Mouse (Mus musculus) layer of hippocampus, adult 11-12 months (tissue): ENCODE results near the gene Chsy1.

ENCODE experiments used
- DNase-seq: peaks from one replicate; pipeline ENCODE4 v3.0.0; 2022; ENCODE audit warnings: low spot score

Chsy1 gene

DNA sequence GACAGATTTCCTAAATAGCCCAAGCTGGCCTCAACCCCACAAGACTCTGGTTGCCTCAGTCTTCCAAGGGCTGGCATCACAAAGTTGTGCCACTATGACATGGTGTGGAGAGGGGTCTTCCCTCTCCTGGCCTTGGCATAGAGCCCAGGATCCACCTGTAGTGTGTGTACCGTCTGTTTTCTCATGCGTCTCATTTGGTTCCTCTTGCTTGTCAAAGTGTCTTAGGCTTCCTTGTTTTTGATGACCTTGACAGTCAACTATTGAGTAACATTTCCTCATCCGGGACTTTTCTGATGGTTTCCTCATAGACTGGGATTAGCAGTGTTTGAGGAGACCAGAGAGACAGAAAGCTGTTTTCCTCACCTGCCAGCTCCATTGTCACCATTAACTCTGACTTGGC lies 30.8 kb downstream of the Chsy1 start:
- no peak for DNase-seq

DNA sequence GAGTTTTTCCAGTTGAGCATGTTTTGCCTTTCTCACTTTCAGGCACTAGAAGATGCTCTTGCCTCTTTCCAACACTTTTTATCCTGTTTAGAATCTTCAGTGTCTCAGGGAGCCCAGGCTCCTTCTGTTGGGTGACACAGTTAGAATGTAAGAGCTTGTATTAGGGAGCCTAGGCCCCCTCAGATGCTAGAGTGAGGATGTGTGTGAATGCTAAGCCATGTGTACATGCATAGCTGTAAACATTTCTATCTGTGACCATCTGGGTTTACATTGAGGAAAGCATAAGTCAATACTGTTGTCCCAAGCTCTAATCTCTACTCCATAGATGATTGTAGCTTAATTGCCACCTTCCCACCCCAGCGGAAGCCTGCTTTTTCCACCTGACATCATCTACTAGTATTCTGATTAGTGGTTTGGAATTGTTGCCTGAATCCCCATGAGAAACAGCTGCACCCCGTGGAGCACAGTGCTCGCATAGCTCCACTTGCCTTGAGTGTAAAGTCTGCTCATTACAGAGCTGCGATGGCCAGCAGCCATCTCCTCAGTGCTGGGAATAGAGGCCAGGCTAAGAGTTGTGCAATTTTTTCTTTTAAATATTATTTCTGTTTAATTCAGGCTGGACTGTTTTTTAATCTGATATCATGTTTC lies 31.7 kb downstream of the Chsy1 start:
- DNase-seq: no peak

DNA sequence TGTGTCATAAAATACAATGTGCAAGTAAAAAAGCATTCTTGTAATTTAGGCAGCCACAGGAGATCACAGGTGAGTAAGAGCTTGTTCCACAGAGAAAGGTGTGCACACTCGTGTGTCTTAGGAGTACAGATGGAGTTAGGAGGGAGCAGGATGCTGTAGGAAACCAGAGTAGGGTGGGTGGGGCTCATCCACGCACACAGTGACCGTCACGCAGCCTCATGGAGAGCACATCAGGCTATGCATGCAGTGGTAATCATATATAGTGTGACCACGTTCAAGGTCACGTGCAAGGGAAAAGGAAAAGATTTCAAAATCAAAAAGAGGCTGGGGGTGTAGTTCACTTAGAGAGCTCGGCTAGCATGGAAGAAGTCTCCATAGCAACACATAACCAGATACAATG lies 33.2 kb downstream of the Chsy1 start:
- DNase-seq: no peak

DNA sequence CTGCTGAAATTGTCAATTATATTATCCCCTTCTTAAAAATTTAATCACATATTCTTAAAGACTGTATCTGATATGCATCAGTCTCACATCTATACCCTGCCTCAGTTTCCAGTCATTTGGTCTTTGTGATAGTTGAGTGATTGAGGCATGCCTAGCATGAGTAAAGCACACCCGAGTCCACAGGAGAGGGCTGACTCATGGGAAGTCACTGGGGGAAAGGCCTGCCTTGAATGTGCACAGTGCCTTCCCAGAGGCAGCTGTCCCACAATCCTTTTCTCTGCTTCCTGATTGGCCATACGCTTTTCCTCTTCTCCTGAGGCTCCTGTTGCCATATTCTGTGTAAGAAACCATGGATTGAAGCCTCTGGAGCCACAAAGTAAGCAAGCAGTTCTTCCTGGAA lies 35.2 kb downstream of the Chsy1 start:
- no peak for DNase-seq

DNA sequence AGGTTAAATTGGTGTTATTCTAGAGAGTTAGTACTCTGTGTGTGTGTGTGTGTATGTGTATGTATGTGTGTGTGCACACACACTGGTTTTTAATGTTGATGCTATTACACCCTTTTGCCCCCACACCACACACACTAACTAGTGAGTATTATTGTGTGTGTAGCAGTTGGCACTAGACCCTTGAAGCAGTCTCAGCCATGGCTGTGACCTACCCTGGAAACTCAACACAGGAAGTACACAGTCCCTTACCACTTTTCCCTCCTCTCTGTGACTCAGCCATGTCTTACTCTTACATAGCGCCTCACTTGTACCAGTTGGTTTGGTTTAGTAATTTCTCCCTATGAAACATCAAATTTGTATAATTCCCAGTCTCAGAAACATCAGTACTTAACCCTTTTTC lies 37.8 kb downstream of the Chsy1 start:
- DNase-seq: no peak

DNA sequence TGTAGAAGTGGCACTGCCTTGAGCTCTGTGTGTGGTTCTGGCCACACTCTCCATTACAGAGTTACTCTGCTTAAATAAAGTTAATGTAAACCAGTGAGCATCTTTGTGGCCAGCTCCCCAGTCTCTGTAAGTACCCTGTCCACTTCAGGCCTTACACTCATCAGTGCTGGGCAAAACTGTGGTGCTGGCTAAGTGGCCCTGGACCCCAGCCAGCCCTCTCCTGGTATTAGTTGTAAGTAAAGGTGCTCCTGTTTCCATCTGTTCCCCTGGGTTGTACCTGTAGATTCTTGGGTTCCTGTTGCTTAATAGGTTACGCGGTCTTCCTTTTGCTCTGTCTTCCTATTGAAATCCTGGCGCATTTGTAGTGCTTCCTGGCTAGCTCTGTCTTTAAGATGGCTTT lies 38.5 kb downstream of the Chsy1 start:
- DNase-seq: no peak

DNA sequence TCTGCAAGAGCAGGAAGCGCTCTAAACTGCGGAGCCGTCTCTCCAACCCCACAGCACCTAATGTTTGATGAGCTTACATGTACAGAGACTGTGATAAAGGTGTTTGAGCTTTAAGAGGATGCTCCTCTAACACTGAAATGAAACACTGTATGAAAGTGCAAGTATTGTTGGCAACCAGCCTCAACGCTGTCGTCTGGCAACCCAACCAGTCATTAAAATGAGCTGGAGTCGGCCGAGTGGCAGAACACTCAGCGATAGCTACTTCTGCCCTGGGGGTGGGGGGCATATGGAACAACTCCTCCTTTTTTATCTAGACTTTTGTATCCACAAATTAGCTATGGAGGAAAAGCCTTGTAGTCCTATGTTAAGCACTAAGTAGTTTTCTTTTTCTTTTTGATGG lies 40.2 kb downstream of the Chsy1 start:
- DNase-seq: no peak

DNA sequence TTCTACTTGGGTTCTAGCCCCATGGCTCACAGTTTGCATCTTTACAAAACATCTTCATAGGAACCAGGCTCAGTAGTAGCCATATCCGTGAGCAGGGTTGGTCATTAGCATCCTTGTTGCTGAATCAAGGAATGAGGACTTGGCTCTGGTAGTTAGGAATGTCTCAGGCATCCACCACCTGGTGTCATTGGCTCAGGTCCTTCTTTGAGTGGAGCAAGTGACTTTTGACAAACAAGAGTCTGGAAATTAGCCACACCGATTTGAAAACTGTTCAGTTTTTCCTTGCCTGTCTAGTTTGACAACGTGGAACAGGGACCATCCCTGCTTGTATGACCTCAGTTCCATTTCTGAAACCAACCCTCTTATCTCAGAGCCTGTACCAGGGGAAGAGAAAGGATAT lies 41.1 kb downstream of the Chsy1 start:
- DNase-seq: no peak

DNA sequence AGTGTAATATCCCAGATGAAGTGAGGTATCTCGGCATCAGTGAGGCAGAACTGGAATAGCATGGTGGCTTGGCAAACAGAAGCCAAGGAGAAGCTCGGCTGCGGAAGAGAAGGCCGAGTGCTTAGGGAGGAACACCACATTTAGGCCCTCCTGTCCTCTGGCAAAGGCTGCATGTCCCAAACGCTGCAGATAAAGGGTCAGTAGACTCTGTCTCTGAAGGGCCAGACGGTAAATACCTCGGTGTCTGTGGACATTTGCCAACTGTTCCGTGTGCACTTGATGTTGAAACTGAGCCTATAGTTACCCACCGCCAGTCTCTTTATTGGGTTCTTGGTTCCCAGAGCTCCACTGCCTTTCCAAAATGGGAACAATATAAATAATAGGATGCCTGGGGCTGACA lies 48.1 kb downstream of the Chsy1 start:
- DNase-seq: no peak

DNA sequence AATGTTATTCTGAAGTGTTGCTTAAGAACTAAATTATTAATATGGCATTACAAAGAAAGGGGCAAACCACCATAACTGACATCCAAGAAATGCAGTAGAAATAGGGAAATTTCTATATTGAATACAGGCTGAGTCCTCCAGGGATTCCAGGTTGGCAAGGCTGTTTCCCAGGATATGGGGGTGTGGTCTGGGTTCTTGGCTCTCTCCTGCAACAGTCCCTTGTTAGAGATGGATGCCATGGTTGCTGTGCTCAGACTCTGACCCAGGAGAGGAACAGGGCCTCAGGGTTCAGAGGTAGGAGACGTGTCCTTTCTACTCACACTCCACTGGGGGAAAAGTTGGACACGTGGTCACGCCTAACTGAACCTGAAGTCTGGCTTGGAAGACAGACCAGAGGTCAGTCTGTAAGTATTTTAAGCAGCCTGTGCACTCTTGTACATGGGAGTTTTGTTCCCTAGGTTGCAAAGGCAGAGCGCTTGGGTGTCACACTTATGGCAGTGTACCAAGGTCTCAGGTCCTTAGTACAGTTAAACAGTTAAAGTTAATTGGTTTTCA lies 48.6 kb downstream of the Chsy1 start:
- no peak for DNase-seq

DNA sequence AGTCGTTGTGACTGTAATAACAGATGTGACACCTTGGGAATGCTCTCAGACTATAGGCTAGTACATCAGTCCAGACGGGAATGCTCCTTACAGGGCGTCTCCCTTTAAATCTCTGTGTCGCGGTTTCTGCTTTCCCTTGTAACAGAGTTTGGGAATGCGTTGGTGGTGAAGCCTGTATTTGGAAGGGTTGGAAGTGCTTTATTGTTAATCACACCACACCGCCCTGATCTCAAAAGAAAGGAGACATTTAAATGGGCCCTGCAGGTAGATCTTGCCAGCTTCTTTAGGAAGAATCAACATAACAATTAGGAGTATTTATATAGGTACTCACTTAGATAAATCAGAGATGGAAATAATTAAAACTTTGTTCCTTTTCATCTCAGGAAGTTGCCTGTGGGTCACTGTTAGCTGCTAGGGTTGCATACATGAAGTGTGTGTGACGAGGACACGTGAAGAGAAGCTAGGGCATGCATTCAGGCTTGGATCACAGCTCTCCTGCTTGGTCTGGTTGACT lies 49.4 kb downstream of the Chsy1 start:
- DNase-seq: no peak

DNA sequence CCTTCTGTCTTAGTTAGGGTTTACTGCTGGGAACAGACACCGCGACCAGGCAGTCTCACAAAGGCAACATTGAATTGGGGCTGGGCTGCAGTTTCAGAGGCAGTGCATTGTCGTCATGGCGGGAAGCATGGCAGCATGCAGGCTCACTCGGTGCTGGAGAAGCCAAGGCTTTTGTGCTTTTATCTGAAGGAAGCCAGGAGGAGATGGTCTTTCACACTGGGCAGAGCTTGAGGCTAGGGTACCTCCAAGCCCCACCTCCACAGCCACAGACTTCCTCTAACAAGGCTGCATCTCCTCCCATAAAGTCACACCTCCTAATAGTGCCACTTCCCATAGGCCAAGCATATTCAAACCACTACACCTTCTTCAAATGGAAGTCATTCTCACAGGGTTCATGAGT lies 50.6 kb downstream of the Chsy1 start:
- DNase-seq: no peak

DNA sequence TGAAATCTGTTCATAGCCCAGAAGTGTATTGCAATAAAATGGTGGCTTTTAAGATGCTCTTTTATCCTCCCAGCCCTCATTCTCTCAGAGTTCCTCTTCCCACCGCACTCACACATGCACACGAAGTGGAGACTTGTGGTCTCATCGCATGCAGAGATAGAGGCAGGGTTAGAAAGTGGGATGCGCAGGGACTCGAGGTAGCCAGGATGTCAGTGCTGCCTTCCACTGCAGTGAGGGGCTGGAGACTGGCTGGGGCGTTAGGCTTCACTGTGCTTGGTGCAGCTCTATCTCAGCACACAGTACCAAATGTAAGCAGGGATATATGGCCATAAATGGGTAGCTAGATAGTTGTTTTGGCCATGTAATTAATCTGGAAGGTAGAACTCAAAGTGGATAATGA lies 52.5 kb downstream of the Chsy1 start:
- DNase-seq: no peak

DNA sequence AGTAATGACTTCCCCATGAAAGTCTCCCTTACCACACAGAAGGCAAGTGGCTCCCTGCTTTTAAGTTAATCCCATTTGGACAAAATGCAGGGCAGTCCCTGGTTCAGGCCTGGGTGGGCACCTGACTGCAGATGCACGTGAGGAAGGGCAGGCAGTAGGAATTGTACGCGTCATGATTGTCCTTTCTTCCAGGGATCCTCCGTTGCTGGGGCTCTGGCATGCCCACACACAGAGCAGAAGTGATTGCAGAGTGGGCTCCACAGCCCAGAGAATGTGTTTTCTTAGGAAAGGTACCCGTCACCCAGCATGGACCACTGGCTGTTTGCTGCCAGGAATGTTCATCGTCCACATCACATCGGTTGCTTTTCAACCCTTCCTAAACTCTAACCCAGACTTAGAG lies 53.2 kb downstream of the Chsy1 start:
- no peak for DNase-seq

DNA sequence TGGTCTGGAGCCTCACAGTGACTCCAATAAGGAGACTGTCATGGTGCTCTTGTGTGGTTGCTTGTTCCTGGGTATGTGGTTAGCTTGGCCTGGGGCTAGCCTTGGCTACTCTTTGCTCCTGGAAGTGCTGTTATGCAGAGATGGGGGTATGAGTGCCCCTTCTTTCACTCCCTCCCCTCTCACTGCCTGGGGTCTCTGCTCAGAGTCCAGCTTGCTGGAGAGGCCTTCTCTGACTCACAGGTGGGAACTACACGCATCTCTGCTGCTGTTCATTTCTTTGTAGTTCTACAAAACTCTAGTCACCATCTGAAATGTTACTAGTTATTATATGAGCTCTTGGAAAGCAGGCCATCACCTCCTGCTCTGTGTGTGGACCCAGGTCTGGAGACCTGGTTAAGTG lies 53.7 kb downstream of the Chsy1 start:
- DNase-seq: no peak

DNA sequence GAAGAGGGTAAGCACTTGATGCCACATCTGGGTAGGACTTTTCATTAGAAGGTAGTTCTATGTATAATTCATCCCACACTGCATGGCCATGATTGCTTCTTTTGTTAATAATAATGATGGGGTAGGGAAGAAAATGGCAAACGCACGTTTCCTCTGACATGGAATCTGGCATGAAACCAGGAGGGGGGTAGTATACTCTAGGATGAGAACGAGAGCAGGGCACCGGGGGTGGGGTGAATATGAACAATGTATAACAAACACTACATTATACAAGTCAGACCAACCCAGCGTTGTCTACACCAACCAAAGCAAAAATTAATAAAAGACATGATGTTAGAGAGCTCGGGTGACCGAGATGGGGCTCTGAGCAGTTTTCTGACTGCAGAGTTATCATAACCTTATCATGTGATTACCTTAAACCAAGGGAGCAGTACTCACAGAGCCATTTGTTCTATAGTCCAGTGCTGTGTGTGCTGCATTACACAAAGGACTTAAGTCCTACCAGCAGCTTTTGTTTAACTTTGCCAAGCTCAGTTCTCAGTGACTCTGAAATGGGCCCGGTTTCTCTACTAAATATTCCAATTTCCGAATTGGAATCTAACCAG lies 55.2 kb downstream of the Chsy1 start:
- DNase-seq: no peak

DNA sequence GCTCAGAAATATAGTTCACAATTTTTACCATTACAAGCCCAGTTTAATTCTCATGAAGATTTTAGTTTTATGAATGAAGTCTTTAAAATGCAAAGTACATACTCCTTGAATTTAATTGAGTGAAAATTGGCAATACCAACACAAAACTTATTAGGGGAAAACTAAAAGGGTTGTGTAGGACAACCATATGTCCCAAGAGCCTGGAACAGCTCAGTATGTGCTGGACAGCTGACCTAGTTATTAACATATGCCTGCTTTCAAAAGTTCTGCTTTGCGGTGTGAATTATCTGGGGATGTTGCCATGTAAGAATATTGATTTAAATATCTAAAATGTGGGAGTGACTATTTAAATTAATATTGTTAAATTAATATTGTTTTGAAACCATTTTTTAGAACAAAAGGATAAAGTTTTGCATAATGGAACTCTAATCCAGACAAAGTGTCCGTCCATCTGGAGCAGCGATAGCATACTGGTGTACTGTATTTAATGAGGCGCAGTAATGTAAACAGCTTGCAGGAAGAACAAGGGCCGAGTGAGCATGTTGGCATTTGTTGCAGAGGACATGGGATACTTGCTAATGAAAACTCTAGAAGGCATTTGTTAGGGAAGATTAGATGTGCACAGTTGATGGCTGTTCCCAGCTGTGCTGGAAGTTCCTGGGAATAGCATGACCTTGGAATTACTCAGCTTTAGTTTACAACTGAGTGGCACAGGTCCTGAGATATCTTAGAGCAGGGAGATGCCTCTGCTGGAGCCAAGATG lies 55.9 kb downstream of the Chsy1 start:
- no peak for DNase-seq

DNA sequence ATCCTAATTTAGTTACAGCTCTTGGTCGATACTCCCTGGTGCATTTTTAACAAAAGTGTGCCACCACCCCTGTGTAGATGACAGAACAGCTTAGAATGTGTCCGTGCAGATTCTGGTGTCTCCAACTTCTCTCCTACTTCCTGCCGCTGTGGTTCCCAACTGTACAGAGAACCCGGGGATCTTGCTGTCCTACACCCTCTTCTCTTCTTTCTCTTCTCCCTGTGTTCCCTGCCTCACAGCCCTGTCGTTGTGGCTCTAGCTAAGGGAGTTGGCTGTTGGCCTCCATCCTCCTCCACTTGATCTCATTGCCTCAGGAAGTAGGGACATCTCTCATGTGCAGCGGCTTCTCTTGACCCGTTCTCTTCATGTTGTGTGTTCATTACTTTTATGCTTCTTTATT lies 59.6 kb downstream of the Chsy1 start:
- DNase-seq: no peak

DNA sequence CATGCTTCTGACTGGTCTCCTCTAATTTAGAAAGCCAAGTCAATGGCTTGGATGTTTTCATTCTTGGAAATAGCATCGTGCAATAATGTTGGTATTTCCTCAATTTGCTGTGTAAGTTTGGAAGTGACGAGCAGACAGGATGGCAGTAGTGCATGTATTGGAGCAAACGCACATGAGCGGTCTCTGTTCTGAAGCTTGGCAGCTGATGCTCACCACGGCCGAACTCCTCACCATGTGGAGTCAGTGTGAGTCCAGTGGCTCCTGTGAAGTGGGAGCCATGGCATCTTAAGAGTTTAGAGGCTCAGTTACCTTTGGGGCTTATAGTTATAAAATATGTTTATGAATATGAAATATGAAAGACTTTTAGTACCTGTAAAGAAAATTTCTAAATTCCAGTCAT lies 60.2 kb downstream of the Chsy1 start:
- DNase-seq: no peak

DNA sequence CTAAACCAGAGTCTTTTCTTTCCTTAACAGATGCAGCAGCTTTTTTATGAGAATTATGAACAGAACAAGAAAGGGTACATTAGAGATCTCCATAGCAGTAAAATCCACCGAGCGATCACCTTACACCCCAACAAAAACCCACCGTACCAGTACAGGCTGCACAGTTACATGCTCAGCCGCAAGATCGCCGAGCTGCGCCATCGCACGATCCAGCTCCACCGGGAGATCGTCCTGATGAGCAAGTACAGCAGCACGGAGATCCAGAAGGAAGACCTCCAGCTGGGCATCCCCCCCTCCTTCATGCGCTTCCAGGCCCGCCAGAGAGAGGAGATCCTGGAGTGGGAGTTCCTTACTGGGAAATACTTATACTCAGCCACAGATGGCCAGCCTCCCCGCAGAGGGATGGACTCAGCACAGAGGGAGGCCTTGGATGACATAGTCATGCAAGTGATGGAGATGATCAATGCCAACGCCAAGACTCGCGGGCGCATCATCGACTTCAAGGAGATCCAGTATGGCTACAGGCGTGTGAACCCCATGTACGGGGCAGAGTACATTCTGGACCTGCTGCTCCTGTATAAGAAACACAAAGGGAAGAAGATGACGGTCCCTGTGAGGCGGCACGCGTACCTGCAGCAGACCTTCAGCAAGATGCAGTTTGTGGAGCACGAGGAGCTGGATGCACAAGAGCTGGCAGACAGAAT lies 61.6 kb downstream of the Chsy1 start:
- DNase-seq: no peak

DNA sequence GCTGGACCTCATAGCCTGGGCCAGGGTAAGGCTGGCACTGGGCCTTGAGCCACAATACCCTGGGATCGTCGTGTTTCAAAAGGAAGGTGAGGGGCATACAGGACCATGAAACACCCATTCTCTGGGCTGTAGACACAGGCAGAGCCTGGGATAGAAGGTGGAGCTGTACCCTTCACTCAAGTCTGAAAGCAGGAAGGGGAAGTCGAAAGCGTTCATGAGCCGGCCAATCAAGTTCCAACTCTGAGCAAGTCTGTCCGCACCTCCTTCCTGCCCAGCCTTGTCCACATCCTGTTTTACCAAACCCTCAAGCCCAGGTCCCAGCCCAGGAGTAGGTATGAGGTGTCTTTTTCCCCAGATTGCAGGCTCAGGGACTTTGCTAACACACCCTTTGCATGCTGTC lies 66.4 kb downstream of the Chsy1 start:
- DNase-seq: no peak

DNA sequence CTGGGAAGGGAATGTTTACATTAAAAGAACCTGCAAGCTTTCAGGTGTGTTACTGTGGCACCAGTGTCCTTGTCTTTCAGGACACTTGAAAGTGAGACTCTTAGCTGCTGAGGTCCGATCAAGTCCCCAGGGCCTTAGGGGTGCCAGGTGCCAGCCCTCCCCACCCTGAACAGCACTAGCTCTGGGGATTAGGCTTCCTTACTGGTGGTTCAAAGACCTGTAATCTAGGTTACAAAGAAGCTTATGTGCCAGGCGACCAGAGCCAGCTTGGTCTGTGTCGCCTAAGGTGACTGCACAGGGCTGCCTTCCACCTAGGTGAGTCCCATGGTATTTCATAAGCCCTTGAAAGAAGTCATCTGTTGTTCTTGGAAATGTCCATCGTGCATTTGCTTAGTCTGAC lies 66.9 kb downstream of the Chsy1 start:
- no peak for DNase-seq

DNA sequence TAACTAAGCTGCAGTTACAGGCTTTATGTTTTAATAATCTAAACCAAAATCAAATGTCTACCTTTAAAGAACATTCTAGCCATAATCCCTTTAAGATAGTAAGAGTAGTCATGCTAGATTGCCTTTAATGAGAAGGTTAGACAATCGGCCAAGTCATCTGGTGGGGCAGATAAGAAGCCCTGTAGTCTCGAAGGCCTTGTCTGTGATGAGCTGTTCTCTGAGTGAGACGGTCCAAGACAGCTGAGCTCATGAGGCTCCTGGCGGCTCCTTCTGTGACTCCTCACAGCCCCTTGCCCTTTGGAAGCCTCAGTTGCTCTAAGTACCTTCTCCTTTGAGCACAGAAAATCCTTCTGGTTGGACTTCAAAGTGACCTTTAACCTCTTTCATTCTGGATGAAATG lies 67.6 kb downstream of the Chsy1 start:
- DNase-seq: no peak
